10 mouse cellular contexts compared by ENCODE assay signal in the genomic region with DNA sequence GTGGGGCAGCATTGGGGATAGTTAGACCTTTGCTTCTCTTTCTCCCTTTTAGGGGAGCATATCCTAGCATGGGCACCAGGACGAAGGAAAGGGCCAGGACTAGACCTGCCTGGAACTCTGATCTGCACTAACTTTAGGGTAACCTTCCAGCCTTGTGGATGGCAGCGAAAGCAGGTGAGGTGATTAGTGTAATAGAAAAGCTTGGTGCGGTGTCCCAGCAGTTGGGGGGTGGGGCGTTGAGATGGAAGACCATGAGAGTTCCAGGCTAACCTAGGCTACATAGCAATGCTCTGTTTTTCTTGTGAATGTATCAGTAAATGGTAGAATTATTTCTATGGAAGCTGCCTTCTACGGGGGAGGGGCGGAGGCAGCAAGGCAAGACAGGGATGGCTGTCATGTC. TPM values are rescaled to one million over a fixed set of nuclear protein-coding genes. Genes with fewer than 3 reads are reported as not detected.
DNase-seq lines count a peak whose midpoint lies in the region; ATAC-seq and TF ChIP-seq lines count a peak whose summit lies in the region.
"Had no signal": no experiment of that assay in that cellular context is flagged by ENCODE, and none has a peak within 500 bp of the region (broad histone marks: within the 10 kb centered on the region; RNA-seq: fewer than 3 reads in every experiment).

No protein-coding gene starts in this region.

- no peak overlapping the region for H3K9ac ChIP-seq in stomach, embryonic 14.5 days (replicated peaks; ENCODE audit: low read depth, low read length)
- H3K9ac ChIP-seq in stomach, postnatal 0 days (ENCODE audit: low read length) = no peak overlapping the region
- H3K9ac ChIP-seq in stomach, embryonic 16.5 days (ENCODE audit: low read length) = no peak overlapping the region

- H3K4me3 ChIP-seq in kidney, adult 2 months (ENCODE audit: insufficient read depth, low read depth, low read length) = peak overlapping the region; percentile 95
- H3K4me3 ChIP-seq in stomach, embryonic 14.5 days (ENCODE audit: low read depth, low read length) = peak overlapping the region; percentile 49; the same call in 1 of the 2 replicates
- H3K4me3 ChIP-seq in stomach, postnatal 0 days (ENCODE audit: low read depth, low read length) = no peak overlapping the region
- peak overlapping the region; percentile 51; the same call in 1 of the 2 replicates for H3K4me3 ChIP-seq in stomach, embryonic 16.5 days (replicated peaks; ENCODE audit: low read length)

- no peak for ATAC-seq in stomach, embryonic 14.5 days (ENCODE audit: insufficient number of reproducible peaks, insufficient read depth, low FRiP score, low read depth)
- no peak for ATAC-seq in stomach, postnatal 0 days (ENCODE audit: low FRiP score, low TSS enrichment)
- ATAC-seq in stomach, embryonic 16.5 days (ENCODE audit: insufficient read depth, low FRiP score) = no peak

- no peak for TF ChIP-seq POLR2A in kidney, adult 2 months (IDR thresholded peaks at IDR 0.05; ENCODE audit: low read depth, low read length)

- no peak for TF ChIP-seq CTCF in kidney, adult 2 months (conservative IDR thresholded peaks at IDR 0.05; ENCODE audit: insufficient read depth, insufficient read length, low read depth, low read length)
- TF ChIP-seq CTCF in stomach, postnatal 0 days (IDR thresholded peaks at IDR 0.05; ENCODE audit: low read depth) = no peak

- no peaks in the 10 kb centered on the region; the same call in 1 of the 2 replicates for H3K36me3 ChIP-seq in kidney, adult 2 months (ENCODE audit: control insufficient read depth, insufficient read depth, low read length)
- H3K36me3 ChIP-seq in stomach, embryonic 14.5 days (ENCODE audit: control insufficient read depth, insufficient read depth, low read length) = no peaks in the 10 kb centered on the region; the same call in 1 of the 2 replicates
- no peaks in the 10 kb centered on the region for H3K36me3 ChIP-seq in stomach, postnatal 0 days (ENCODE audit: control insufficient read depth, insufficient read depth, low read length)
- no peaks in the 10 kb centered on the region for H3K36me3 ChIP-seq in stomach, embryonic 16.5 days (ENCODE audit: control insufficient read depth, insufficient read depth, low read length)

- peak overlapping the region; percentile 70 for H3K27ac ChIP-seq in kidney, adult 2 months (ENCODE audit: insufficient read depth, low read depth, low read length)
- no peak overlapping the region; the same call in 1 of the 2 replicates for H3K27ac ChIP-seq in stomach, embryonic 14.5 days (ENCODE audit: low read length)
- no peak overlapping the region for H3K27ac ChIP-seq in stomach, postnatal 0 days (replicated peaks)
- H3K27ac ChIP-seq in stomach, embryonic 16.5 days (ENCODE audit: low read length) = no peak overlapping the region

- 75% methylated on average over 6 of the region's 6 CpGs for WGBS in kidney, adult 2 months
- WGBS in stomach, embryonic 14.5 days = 95% methylated on average over 6 of the region's 6 CpGs
- 88% methylated on average over 6 of the region's 6 CpGs for WGBS in stomach, postnatal 0 days
- 81% methylated on average over 6 of the region's 6 CpGs for WGBS in stomach, embryonic 16.5 days

- no peaks in the 10 kb centered on the region for H3K9me3 ChIP-seq in stomach, embryonic 14.5 days (ENCODE audit: control insufficient read depth, low read depth, low read length)
- no peaks in the 10 kb centered on the region for H3K9me3 ChIP-seq in stomach, postnatal 0 days (ENCODE audit: control insufficient read depth, low read length)
- H3K9me3 ChIP-seq in stomach, embryonic 16.5 days (replicated peaks; ENCODE audit: control insufficient read depth, low read length) = no peaks in the 10 kb centered on the region

- H3K27me3 ChIP-seq in kidney, adult 2 months (replicated peaks; ENCODE audit: control insufficient read depth, insufficient read depth, low read length) = no peaks in the 10 kb centered on the region
- no peaks in the 10 kb centered on the region for H3K27me3 ChIP-seq in stomach, embryonic 14.5 days (ENCODE audit: control insufficient read depth, insufficient read depth, low read length)
- H3K27me3 ChIP-seq in stomach, postnatal 0 days (ENCODE audit: control insufficient read depth, insufficient read depth, low read length) = no peaks in the 10 kb centered on the region
- H3K27me3 ChIP-seq in stomach, embryonic 16.5 days (ENCODE audit: control insufficient read depth, insufficient read depth, low read length) = no peaks in the 10 kb centered on the region

- DNase-seq in cerebellum, adult 9-10 months = peak; percentile 36
- DNase-seq in cerebellum, adult 11 months = no peak
- DNase-seq in kidney, adult 2 months = no peak
- no peak for DNase-seq in kidney, postnatal 14 days
- no peak for DNase-seq in stomach, postnatal 0 days (ENCODE audit: low spot score)
- no peak for DNase-seq in layer of hippocampus, postnatal 36 days
- DNase-seq: thymus, postnatal 36 days had no signal

- H3K4me2 ChIP-seq in stomach, embryonic 14.5 days (replicated peaks; ENCODE audit: low read depth, low read length) = peak overlapping the region; percentile 92
- H3K4me2 ChIP-seq in stomach, postnatal 0 days (replicated peaks; ENCODE audit: low read depth) = no peak overlapping the region
- H3K4me2 ChIP-seq in stomach, embryonic 16.5 days (ENCODE audit: low read depth, low read length) = peak overlapping the region; percentile 99; the same call in 1 of the 2 replicates

- TF ChIP-seq EP300 in stomach, postnatal 0 days (optimal IDR thresholded peaks at IDR 0.05) = no peak

- peaks cover 21% of the 10 kb centered on the region for H3K4me1 ChIP-seq in kidney, adult 2 months (ENCODE audit: control insufficient read depth, insufficient read depth, low read length)
- peaks cover 21% of the 10 kb centered on the region for H3K4me1 ChIP-seq in stomach, embryonic 14.5 days (ENCODE audit: control insufficient read depth, insufficient read depth, low read length)
- peaks cover 5% of the 10 kb centered on the region for H3K4me1 ChIP-seq in stomach, postnatal 0 days (replicated peaks; ENCODE audit: control insufficient read depth, insufficient read depth)
- peaks cover 16% of the 10 kb centered on the region for H3K4me1 ChIP-seq in stomach, embryonic 16.5 days (ENCODE audit: control insufficient read depth, insufficient read depth, low read length)

RNA-seq across cellular contexts. Expression of gene Mtmr11, which starts 1.2 kb away (rescaled TPM):
- 56.8 and 65.7 TPM in 2 replicates for polyA plus RNA-seq in kidney, adult 2 months (2012; rRNA removed)
- polyA plus RNA-seq in stomach, embryonic 14.5 days (2014; fragmentation: Nextera tagmentation; extraction: Ambion mirVana) = 20.8 and 24.6 TPM in 2 replicates
- polyA plus RNA-seq in stomach, postnatal 0 days (2015; fragmentation: Nextera tagmentation; extraction: Ambion mirVana) = 8.2 and 10.2 TPM in 2 replicates
- polyA plus RNA-seq in stomach, embryonic 16.5 days (2015; fragmentation: Nextera tagmentation; extraction: Ambion mirVana) = 19.4 and 21.2 TPM in 2 replicates
- 1 to 10 TPM; 4.2 to 5.2 TPM for total RNA-seq in layer of hippocampus, postnatal 36 days (2021)

RNA-seq across cellular contexts. Expression of gene Sf3b4, which starts 9.1 kb away (rescaled TPM):
- polyA plus RNA-seq in kidney, adult 2 months (2012; rRNA removed) = 52.6 and 57.3 TPM in 2 replicates
- 161 and 166 TPM in 2 replicates for polyA plus RNA-seq in stomach, embryonic 14.5 days (2014; fragmentation: Nextera tagmentation; extraction: Ambion mirVana)
- 70.1 and 72.8 TPM in 2 replicates for polyA plus RNA-seq in stomach, postnatal 0 days (2015; fragmentation: Nextera tagmentation; extraction: Ambion mirVana)
- 124 and 125 TPM in 2 replicates for polyA plus RNA-seq in stomach, embryonic 16.5 days (2015; fragmentation: Nextera tagmentation; extraction: Ambion mirVana)
- total RNA-seq in layer of hippocampus, postnatal 36 days (2021) = 10 to 100 TPM; 52.0 to 54.5 TPM

RNA-seq across cellular contexts. Expression of gene Sv2a, which starts 17.9 kb away (rescaled TPM):
- polyA plus RNA-seq in kidney, adult 2 months (2012; rRNA removed) = 20.8 and 27.3 TPM in 2 replicates
- polyA plus RNA-seq in stomach, embryonic 14.5 days (2014; fragmentation: Nextera tagmentation; extraction: Ambion mirVana) = 5.7 and 6.5 TPM in 2 replicates
- polyA plus RNA-seq in stomach, postnatal 0 days (2015; fragmentation: Nextera tagmentation; extraction: Ambion mirVana) = 2.9 and 4.2 TPM in 2 replicates
- polyA plus RNA-seq in stomach, embryonic 16.5 days (2015; fragmentation: Nextera tagmentation; extraction: Ambion mirVana) = 4.1 and 4.4 TPM in 2 replicates
- 100 to 1,000 TPM; 351 to 376 TPM for total RNA-seq in layer of hippocampus, postnatal 36 days (2021)

RNA-seq across cellular contexts. Expression of gene Bola1, which starts 56.5 kb away (rescaled TPM):
- polyA plus RNA-seq in kidney, adult 2 months (2012; rRNA removed) = 67.8 and 79.8 TPM in 2 replicates
- 52.7 and 61.3 TPM in 2 replicates for polyA plus RNA-seq in stomach, embryonic 14.5 days (2014; fragmentation: Nextera tagmentation; extraction: Ambion mirVana)
- 53.6 and 55.1 TPM in 2 replicates for polyA plus RNA-seq in stomach, postnatal 0 days (2015; fragmentation: Nextera tagmentation; extraction: Ambion mirVana)
- polyA plus RNA-seq in stomach, embryonic 16.5 days (2015; fragmentation: Nextera tagmentation; extraction: Ambion mirVana) = 46.8 and 50.0 TPM in 2 replicates
- 10 to 100 TPM; 15.3 to 18.2 TPM for total RNA-seq in layer of hippocampus, postnatal 36 days (2021)

RNA-seq across cellular contexts. Expression of gene Hist2h2ab, which starts 56.6 kb away (rescaled TPM):
- polyA plus RNA-seq in kidney, adult 2 months (2012; rRNA removed) = 0.66 and 1.7 TPM in 2 replicates
- 1.6 and 2.6 TPM in 2 replicates for polyA plus RNA-seq in stomach, embryonic 14.5 days (2014; fragmentation: Nextera tagmentation; extraction: Ambion mirVana)
- 0.68 TPM in 1 of 2 replicates, not detected in the other for polyA plus RNA-seq in stomach, postnatal 0 days (2015; fragmentation: Nextera tagmentation; extraction: Ambion mirVana)
- 0.92 TPM in 1 of 2 replicates, not detected in the other for polyA plus RNA-seq in stomach, embryonic 16.5 days (2015; fragmentation: Nextera tagmentation; extraction: Ambion mirVana)
- total RNA-seq in layer of hippocampus, postnatal 36 days (2021) = 1 to 10 TPM; 7.2 to 8.2 TPM
- polyA plus RNA-seq: heart, embryonic 11.5 days had no signal
